Mouse (Mus musculus) embryonic stem cell, embryonic (primary cell): ENCODE data around the gene Slc35b1.

ENCODE experiments used
- CTCF ChIA-PET, 4 experiments: fragments of 300-600 bp in 2 of 4; fragments of 350-600 bp in 2 of 4; sonication (Branson Sonifier 250); formaldehyde crosslinking; loops; one replicate each; lab custom pipeline; 2022; ENCODE audit warnings: inconsistent platforms in 2 of 4; lab: Charles Lee
- POLR2A ChIA-PET, 4 experiments: fragments of 300-600 bp in 2 of 4; fragments of 350-600 bp in 2 of 4; sonication (Branson Sonifier 250); formaldehyde crosslinking; loops; one replicate each; lab custom pipeline; 2022; ENCODE audit warnings: antibody characterized with exemption in 4 of 4, inconsistent platforms in 1 of 4; lab: Charles Lee

Gene Slc35b1

GRCm38 (mm10) chr11:95414536-95415161, 30.2 kb downstream of the Slc35b1 start:
- ChIA-PET POLR2A (interaction anchor here (0.5 to 6.0 kb wide), 81 partner anchors 8 to 836 kb away, joined by 3 to 55 read pairs (median 4); partner anchors contain the start of genes Kat7 (in 4 of the 4), Slc35b1 (in 3 of the 4), Phb (in 2 of the 4) and Atp5g1 (in 1 of the 4)), CTCF (interaction anchor here (0.5 to 4.0 kb wide), 29 partner anchors 9 to 733 kb away, joined by 3 to 31 read pairs (median 4); partner anchors contain the start of genes Nxph3 (in 2 of the 4), Slc35b1 (in 2 of the 4) and Snf8 (in 1 of the 4))

GRCm38 (mm10) chr11:95415931-95416330, 31.4 kb downstream of the Slc35b1 start:
- ChIA-PET CTCF (interaction anchor here in 2 of 4 experiments (0.6 to 4.0 kb wide), 4 partner anchors 13 to 105 kb away, joined by 3 to 31 read pairs (median 8); no protein-coding TSS in a partner anchor), POLR2A (interaction anchor here (0.7 to 6.0 kb wide), 17 partner anchors 8 to 328 kb away, joined by 3 to 55 read pairs (median 11); partner anchors contain the start of genes Kat7 (in 2 of the 4) and Slc35b1 (in 2 of the 4))

- CTCF ChIA-PET, result interaction anchor here in 1 of 4 experiments (0.5 kb wide), 1 partner anchor 15 kb away, joined by 3 read pairs; no protein-coding TSS in a partner anchor
- POLR2A ChIA-PET, result interaction anchor here in 1 of 4 experiments (1.2 kb wide), 1 partner anchor 92 kb away, joined by 3 read pairs; no protein-coding TSS in a partner anchor
Measured at GRCm38 (mm10) chr11:95417341-95417740, 32.8 kb downstream of the Slc35b1 start.

- ChIA-PET CTCF (interaction anchor here in 3 of 4 experiments (0.6 to 2.2 kb wide), 5 partner anchors 10 to 871 kb away, joined by 3 to 10 read pairs (median 3); no protein-coding TSS in a partner anchor), POLR2A (interaction anchor here in 2 of 4 experiments (0.6 to 1.2 kb wide), 3 partner anchors 18 to 104 kb away, joined by 3 to 5 read pairs (median 3); partner anchors contain the start of gene Slc35b1 (in 1 of the 2))
Measured at GRCm38 (mm10) chr11:95420880-95421435, 36.5 kb downstream of the Slc35b1 start.

GRCm38 (mm10) chr11:95423505-95423904, 39.0 kb downstream of the Slc35b1 start:
- POLR2A ChIA-PET, result interaction anchor here (0.7 to 4.1 kb wide), 13 partner anchors 9 to 419 kb away, joined by 3 to 37 read pairs (median 3); partner anchors contain the start of genes Spop (in 2 of the 4) and Kat7 (in 1 of the 4)
- CTCF ChIA-PET, result interaction anchor here (0.5 to 3.3 kb wide), 27 partner anchors 9 to 360 kb away, joined by 3 to 30 read pairs (median 4); partner anchors contain the start of genes Spop (in 2 of the 4), Phb (in 1 of the 4) and Slc35b1 (in 1 of the 4)

GRCm38 (mm10) chr11:95431344-95431743, 46.9 kb downstream of the Slc35b1 start:
- CTCF ChIA-PET, result interaction anchor here in 3 of 4 experiments (0.6 to 3.6 kb wide), 16 partner anchors 9 to 494 kb away, joined by 3 to 31 read pairs (median 3); partner anchors contain the start of gene Nxph3 (in 1 of the 3)
- POLR2A ChIA-PET, result interaction anchor here in 3 of 4 experiments (0.6 to 2.1 kb wide), 16 partner anchors 10 to 295 kb away, joined by 3 to 8 read pairs (median 3); partner anchors contain the start of genes Slc35b1 (in 1 of the 3) and Spop (in 1 of the 3)

- CTCF ChIA-PET, result interaction anchor here (0.7 to 3.6 kb wide), 14 partner anchors 10 to 174 kb away, joined by 3 to 31 read pairs (median 3); partner anchors contain the start of gene Nxph3 (in 1 of the 4)
- POLR2A ChIA-PET, result interaction anchor here in 2 of 4 experiments (1.0 to 2.1 kb wide), 9 partner anchors 9 to 190 kb away, joined by 3 to 8 read pairs (median 3); partner anchors contain the start of genes Slc35b1 (in 1 of the 2) and Spop (in 1 of the 2)
Measured at GRCm38 (mm10) chr11:95432194-95432593, 47.7 kb downstream of the Slc35b1 start.
